Mouse (Mus musculus): Measurements from ENCODE around the gene Tfip11.
"Not testable (repeated sequence)": the region's sequence is repeated elsewhere in the genome, so short reads cannot be mapped to it uniquely, and the experiment has no call there.

The Tfip11 gene

DNA sequence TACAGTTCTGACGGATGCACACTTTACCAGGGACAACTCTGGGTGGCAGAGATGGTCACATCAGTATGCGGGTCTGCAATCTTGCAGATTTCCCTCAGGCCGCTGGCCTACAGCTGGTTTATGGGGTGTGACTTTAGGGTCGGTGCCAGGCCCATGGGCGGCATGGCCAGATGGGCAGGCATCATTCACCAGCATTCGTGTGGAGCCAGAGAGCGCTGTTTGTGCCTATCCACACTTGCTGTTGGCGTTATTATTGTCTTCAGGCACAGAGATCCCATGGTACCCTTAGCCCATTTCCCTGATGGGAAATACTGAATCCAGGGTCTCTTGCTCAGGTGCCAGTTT, 35.6 kb upstream of the Tfip11 start:
- DNase-seq (ENCODE audit: low spot score), result no peak

DNA sequence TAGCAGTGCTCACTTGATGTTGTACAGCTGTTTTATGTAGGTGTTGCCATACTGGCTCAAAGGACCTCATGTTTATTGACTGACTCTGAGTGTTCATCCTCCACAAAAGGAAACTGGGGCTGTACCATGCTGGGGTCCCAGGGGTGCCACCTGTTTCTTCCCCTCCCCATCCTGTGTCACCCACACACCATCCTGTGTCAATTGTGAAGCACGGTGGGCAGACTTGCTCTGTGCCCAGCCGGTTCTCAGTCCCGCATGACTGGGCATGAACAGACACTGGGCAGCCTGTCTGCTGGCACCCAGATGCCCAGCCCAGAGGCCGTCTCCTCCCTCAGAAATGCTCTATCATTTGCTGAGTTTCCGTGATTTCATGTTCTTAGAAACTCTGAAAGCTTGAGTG, 34.3 kb upstream of the Tfip11 start:
- no peak for DNase-seq (ENCODE audit: low spot score)

DNA sequence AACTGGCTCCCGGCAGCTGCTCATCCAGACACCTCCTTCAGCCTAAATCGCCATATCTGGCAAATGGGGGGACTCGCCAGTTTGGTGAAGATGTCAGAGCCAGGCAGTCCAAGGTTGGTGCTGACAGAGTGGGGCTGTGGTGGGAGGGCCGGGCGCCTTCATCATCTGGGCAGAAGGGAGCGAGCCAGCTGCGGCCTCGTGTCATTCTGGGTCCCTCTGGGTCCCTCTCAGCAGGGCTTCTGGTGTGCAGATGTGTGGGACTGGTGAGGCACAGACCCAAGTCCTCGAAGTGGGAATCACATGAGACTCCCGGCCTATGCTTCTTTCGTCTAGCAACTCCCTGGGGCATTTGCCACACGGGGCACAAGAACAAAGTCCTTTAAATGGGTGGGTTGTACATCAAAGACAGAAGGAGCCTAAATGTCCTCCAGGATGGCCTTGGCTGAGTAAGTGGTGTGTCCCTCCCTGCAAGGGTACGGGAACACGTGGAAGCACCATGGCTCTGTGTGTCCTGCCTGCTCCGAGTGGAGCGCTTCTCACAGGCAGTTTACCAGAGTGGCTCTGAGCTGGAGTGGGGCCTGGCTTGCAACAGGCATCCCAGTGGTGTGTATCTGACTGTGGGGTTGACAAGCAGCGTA, 33.7 kb upstream of the Tfip11 start:
- no peak for DNase-seq (ENCODE audit: low spot score)

GRCm38 (mm10) chr5:112293800-112294199, 32.4 kb upstream of the Tfip11 start:
- DNase-seq (ENCODE audit: low spot score), result no peak

DNA sequence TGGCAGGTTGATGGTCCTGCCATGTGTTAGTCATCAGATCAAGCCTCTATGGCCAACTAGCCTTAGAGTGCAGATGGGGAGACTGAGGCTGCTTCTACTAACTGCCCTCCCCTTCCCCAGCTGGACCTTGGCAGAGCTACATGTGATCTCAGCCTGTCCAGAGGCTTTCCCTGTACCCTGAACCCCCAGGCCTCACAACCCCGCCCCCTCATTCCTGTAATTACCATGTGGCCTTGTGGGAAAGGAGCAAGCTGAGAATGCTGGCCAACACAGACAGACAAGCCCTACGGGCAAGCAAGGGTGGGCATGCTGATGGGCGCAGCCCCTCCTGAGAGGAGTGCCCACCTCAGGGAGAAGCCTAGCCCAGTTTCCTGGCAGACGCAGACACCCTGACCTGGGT, 31.5 kb upstream of the Tfip11 start:
- DNase-seq (ENCODE audit: low spot score), result no peak

- no peak for DNase-seq (ENCODE audit: low spot score)
These were observed 31.0 kb upstream of the Tfip11 start for GRCm38 (mm10) chr5:112295162-112295561.

DNA sequence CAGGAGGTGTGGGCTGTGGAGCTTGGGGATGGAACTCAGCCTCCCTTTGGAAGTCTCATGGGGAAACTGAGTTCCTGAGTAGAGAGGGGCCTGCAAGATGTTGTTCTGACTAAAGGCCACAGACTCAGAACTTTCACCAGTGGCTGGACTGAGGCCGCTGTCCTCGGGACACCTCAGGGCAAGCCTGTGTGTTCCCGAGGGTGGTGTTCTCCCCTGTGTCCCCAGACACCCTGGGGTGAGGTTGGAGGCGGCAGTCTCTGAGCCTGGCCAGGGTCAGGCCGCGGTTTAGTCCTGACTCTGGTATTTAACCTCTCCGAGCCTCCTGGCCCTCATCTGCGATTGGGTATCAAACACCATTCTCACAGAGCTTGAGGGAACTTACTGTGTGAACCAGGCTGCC, 30.6 kb upstream of the Tfip11 start:
- DNase-seq (ENCODE audit: low spot score), result no peak

- no peak for DNase-seq (ENCODE audit: low spot score)
These were observed 29.6 kb upstream of the Tfip11 start for GRCm38 (mm10) chr5:112296404-112297181.

DNA sequence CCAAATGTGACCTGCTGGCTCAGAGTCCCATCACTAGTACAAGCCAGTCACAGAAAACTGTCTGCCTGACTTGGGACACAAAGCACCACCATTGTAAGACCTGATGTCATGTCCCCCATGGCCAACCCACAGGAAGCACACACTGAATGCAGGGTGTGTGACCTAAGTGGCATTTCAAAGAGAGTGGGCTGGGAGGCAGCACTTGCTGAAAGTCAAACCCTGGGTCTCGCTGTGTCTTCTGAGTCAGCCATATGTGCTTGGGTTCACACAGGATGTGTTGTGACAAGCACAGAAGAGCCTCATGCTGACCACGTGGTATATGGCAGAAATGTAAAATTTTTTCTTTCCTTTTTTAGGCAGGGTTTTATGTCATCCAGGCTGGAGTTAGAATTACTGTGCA, 28.9 kb upstream of the Tfip11 start:
- DNase-seq (ENCODE audit: low spot score), result no peak

DNA sequence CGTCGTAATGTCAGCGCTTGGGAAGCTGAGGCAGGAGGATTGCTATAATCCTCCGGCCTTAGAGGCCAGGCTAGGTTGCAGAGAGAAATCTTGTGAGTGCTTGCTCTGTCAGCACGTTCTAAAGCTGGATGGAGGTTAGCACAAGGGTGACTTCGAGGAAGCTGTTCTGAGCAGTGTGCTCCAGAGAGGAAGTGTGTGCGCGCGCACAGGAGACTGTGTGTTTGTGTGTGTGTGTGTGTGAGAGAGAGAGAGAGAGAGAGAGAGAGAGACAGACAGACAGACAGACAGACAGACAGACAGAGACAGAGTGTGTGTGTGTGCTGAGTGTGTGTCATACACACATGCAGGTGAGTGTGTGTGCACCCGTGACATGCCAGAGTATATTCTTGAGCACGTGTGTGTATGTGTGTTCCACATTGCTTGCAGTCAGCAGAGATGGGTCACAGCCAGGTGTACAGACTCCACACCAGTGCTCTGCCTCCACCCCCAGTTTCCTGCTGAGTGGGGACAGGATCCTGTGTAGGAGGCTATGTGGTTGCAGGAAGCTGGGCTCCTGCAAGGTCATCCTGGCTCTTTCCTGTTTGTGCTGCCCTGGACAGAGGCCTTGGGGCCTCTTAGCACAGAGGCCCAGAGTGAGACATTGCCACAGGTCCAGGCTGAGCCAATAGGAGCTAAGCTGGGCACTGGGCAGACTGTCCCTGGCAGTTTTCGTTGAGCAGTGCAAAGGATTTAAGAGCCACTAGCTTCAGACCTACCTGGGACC, 27.8 kb upstream of the Tfip11 start:
- DNase-seq (ENCODE audit: low spot score), result no peak

- DNase-seq (ENCODE audit: low spot score), result no peak
These were observed 26.8 kb upstream of the Tfip11 start for GRCm38 (mm10) chr5:112299399-112299798.

DNA sequence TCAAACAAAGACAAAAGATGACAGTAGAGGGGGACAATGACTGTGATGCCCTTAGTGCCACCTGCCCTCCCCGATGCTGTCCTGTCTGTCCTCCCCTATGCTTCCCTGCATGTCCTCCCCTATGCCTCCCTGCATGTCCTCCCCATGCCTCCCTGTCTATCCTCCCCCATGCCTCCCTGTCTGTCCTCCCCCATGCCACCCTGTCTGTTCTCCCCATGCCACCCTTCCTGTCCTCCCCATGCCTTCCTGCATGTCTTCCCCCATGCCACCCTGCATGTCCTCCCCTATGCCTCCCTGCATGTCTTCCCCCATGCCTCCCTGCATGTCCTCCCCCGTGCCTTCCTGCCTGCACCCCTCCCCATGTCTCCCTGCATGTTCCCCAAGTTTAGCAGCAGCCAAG, 26.0 kb upstream of the Tfip11 start:
- no peak for DNase-seq (ENCODE audit: low spot score)

DNA sequence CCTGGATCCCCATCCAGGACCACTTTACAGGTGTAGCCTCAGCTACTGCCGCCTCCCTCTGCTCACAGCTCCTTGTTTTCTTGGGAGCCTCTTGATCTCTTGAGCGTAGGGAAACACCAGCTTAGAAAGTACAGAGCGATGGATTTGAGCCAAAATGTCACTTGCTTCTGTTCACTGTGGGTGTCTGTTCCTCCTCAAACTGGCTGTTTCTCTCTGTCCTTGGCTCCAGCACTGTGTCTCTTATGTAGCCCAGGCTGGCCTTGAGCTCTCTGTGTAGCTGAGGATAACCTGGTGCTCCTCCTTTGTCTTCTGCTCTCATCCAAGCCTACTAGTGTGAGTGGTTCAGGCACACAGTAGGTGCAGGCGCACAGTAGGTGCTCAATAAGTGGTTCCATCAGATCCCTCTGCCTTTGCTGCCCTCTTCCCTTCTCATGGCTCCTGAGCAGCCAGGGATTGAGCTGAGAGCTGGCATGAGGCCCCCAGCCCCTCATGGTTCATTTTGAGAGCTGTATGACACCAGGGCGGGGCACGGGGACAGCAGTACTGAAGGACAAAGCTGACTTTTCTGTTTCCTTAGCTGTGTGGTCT, 25.3 kb upstream of the Tfip11 start:
- DNase-seq (ENCODE audit: low spot score), result no peak

DNA sequence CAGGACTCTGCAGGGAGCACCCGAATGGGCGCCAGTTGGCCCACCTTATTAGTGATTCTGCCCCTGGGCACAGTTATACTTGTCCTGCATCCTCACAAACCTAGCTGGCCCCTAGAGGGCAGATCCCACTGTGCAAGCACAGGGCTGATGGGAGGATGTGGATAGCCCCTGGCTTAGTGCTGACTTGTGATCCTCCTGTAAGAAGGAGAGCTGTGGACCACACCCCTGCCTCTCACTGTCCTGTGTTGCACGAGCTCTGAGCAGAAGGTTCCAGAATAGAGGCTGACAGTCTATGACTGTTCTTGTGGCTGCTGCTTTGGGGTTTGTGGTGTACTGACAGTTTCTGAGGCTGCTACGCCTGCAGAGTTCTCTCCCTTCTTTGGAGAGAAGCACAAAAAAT, 24.5 kb upstream of the Tfip11 start:
- DNase-seq (ENCODE audit: low spot score), result no peak

GRCm38 (mm10) chr5:112302310-112302709, 23.8 kb upstream of the Tfip11 start:
- DNase-seq (ENCODE audit: low spot score), result no peak

GRCm38 (mm10) chr5:112305842-112306241, 20.3 kb upstream of the Tfip11 start:
- no peak for DNase-seq (ENCODE audit: low spot score)

GRCm38 (mm10) chr5:112313222-112313885, 12.8 kb upstream of the Tfip11 start:
- DNase-seq (ENCODE audit: low spot score), result no peak

- no peak for DNase-seq (ENCODE audit: low spot score)
These were observed 9.7 kb upstream of the Tfip11 start for GRCm38 (mm10) chr5:112316468-112316867.

- DNase-seq (ENCODE audit: low spot score), result no peak
These were observed 8.8 kb upstream of the Tfip11 start for GRCm38 (mm10) chr5:112317328-112317727.

DNA sequence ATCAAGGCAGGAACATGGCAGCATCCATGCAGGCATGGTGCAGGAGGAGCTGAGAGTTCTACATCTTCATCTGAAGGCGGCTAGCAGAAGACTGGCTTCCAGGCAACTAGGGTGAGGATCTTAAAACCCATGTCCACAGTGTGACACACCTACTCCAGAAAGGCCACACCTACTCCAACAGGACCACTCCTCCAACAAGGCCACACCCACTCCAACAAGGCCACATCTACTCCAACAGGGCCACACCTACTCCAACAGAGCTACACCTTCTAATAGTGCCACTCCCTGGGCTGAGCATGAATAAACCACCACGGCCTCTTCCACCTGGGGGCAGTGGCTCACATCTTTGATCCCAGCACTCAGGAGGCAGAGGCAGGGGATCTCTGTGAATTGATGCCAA, 6.8 kb upstream of the Tfip11 start:
- not testable (repeated sequence) for DNase-seq (ENCODE audit: low spot score)

GRCm38 (mm10) chr5:112320379-112320778, 5.8 kb upstream of the Tfip11 start:
- no peak for DNase-seq (ENCODE audit: low spot score)

DNA sequence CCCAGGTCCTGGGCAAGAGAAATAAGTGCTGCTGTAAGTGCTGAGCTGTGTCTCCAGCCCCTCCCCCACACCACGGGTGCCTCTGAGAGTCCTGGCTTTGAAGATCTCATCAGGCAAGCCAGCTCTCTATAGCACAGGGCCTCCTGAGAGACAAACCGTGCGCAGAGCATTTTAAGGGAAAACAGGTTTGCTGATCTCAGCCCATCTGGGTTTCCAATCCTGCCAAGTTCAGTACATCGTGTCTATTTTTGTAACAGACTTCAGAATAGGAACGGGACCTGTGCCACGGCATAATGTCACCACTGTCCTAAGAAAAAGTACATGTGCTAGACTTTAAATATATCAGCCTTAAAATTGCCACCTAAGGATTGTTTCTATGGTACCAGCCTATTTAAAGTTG, 5.2 kb upstream of the Tfip11 start:
- DNase-seq (ENCODE audit: low spot score), result no peak
